Mouse (Mus musculus): Measurements from ENCODE around the gene Nadsyn1.
A peak's percentile ranks its signal among the peaks of the same experiment; 100 is the strongest.

The Nadsyn1 gene

DNA sequence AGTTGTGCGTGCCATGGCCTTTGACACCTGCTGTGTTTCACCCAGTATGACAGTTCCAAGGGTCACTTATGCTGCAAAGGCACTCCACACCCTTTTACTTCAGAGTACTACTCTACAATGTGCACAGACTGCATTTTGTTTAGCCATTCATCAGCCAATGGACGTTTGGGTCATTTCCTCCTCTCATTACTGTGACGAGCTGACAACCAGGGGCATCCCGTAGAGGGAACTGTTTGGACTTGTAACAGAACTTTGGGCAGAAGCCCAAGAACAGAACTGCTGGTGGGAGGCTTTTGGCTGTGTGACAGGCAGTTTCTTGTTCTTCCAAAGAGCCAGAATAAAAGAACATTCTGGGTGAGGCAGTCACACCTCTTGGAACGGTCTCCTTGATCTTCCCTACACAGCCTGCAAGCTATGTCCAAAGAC lies 17.4 kb downstream of the Nadsyn1 start:
- DNase-seq (ENCODE audit: low spot score in 2 of 2), result peak in 1 of 2 experiments; percentile 41

DNA sequence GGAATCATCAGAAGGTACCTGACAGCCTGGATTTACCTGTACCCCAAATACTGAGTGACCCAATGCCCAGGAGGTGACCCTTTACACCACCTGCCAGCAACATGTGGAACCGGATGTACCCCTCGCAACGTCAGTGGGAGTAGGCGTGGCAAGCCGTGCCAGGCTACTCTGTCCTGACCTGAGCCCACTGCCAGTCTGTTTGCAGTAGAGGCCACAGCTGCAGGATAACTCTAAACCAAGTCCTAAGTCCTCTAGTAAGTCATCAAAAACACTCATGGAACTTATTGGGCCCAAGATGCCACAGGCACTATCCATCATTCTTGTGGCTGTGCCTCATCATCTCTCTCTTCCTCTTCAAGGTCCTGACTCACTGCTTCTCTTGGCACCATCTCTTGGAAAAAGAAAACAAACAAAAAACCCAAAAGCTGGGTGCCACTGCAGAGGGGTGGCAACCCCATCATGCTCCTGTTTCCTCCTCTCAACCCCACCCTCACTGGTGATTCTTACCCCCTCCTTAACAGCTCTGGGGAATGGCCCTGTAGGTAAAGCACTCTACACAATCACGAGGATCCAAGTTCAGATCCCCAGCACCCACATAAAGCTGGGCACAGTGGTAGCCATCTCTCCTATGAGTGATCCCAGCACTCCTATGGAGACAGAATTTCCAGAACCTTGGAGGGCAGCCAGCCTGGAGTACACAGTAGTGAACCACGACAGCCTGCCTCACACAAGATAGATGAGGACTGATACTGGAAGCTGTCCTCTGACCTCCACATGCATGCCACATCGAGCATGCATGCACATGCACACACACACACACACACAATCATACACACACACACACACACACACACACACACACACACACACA lies 21.2 kb downstream of the Nadsyn1 start:
- DNase-seq (ENCODE audit: low spot score in 2 of 2), result no peak

DNA sequence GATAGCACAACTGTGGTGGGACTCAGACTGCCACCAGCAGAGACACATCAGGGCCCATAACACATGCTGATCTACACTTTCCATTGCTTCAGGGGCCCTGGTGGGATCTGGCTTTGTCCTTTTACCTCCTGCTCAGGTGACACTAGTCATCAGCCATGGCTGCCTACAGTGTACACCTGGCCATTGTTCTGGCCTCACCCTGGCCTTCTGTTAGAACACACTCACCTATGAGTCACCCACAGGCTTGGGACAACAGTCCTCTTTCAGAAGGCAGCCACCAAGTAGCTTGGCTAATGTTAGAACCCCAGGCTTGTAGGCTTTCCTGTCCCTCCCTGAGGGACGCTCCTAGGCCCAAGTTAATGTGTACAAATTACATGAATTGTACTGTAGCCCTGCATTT lies 21.9 kb downstream of the Nadsyn1 start:
- no peak for DNase-seq (ENCODE audit: low spot score in 2 of 2)

- no peak for DNase-seq (ENCODE audit: low spot score in 2 of 2)
Measured at GRCm38 (mm10) chr7:143798783-143799182, 23.9 kb downstream of the Nadsyn1 start.

- DNase-seq (ENCODE audit: low spot score in 2 of 2), result no peak
Measured at GRCm38 (mm10) chr7:143793121-143793520, 29.5 kb downstream of the Nadsyn1 start.

DNA sequence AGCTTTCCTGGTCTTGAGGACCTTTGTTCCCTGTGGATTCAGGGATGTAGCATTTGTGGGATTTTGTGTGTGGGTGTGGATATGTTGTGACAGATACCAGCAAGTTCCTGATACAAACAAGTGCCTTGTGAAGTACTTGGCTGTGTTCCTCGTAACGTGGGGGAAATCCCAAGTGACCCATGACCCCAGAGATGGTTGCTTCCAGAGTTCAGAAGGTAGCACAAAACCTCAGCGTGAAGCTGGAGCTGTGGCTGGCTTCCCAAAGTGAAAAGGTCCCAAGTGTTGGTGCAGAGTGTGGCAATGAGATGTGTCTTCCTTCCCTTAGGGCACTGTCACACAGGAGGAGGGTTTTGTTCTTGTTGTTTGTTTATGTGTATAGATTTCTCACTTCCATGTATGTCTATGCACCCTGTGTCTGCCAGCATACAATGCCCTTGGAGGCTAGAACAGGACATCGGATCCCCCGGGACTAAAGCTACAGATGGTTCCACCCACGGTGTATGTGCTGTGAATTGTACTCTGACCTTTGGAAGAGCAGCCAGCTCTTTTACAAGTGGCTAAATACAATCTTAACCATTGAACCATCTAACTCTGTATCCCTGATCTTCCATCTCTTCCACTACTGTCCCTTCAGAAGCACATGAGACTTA lies 30.2 kb downstream of the Nadsyn1 start:
- DNase-seq (ENCODE audit: low spot score in 2 of 2), result no peak

GRCm38 (mm10) chr7:143783996-143784829 lies 38.4 kb downstream of the Nadsyn1 start, which contains the start of gene Mrgpre:
Mrgpre (minus strand) TSS chr7:143784500.
- DNase-seq (ENCODE audit: low spot score in 2 of 2), result peak; percentile 65 to 80

DNA sequence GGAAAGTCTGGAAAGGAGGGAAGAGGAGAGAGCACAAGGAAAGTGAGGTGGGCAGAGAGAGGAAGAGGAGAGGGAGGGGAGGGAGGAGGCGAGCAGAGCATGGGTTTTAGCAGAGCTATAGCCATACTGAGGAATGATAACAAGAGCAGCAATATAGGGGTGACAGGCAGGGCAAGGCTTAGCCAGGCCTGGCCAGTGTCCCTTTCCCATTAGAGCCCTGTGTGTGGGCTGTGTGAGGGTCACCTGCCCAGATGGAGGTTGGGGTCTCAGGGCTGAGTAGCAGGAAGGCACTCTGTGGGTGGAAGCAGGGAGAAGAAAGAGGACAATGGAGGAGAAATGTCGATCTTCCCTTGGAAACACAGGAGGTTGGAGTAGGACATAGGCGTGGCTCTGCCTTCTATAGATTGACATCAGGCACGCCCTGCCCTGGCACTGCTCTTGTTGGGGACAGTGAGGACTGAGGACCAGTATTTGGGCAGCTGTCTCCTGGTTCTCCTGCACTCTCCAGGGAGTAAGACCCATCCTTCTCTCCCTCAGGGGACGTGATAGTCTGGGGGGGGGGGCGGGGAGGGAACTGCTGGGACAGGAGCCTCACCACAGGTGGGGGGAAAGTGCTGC lies 39.2 kb downstream of the Nadsyn1 start:
- DNase-seq (ENCODE audit: low spot score in 2 of 2), result no peak

- no peak for DNase-seq (ENCODE audit: low spot score in 2 of 2)
Measured at GRCm38 (mm10) chr7:143777375-143777774, 45.3 kb downstream of the Nadsyn1 start.

DNA sequence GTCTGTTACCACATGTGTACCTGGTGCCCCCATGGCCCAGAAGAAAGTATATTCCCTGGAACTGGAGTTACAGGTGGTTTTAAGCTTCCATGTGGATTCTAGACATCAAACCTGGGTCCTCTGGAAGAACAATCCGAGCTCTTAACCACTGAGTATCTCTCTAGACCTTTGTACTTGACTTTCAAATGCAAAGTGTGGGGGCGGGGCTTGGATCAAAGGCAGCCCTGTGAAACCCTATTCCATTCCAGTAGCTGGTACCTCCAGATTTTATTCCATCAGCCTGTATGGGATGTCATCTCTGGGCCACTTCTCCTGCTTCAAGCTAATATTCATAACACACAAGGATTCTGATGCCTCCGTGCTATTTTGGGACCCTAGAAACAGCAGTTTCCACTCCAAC lies 46.5 kb downstream of the Nadsyn1 start:
- no peak for DNase-seq (ENCODE audit: low spot score in 2 of 2)

DNA sequence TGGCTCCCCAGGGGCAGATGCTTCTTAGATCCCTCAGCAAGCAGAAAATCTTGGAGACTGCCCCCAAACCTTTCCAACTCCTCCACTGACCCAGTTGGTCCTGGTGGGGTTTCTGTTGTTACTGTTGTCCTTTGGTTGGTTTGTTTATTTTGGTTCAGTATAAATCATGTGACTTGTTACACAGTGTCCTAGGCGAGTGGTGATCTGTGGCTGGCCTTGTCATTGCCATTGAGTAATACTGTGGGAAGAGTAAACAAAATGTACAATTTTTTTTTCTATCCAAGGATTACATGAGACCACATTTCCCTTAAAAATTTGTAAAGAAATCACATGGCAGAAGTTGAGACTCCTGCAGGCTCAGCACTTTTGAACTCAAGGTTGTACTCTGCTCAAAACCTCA lies 53.2 kb downstream of the Nadsyn1 start:
- no peak for DNase-seq (ENCODE audit: low spot score in 2 of 2)

GRCm38 (mm10) chr7:143768267-143768666 lies 54.4 kb downstream of the Nadsyn1 start:
- DNase-seq (ENCODE audit: low spot score in 2 of 2), result no peak

GRCm38 (mm10) chr7:143766893-143767292 lies 55.8 kb downstream of the Nadsyn1 start, which contains the start of gene Mrgprg:
Mrgprg (minus strand) TSS chr7:143766993.
- DNase-seq (ENCODE audit: low spot score in 2 of 2), result no peak

DNA sequence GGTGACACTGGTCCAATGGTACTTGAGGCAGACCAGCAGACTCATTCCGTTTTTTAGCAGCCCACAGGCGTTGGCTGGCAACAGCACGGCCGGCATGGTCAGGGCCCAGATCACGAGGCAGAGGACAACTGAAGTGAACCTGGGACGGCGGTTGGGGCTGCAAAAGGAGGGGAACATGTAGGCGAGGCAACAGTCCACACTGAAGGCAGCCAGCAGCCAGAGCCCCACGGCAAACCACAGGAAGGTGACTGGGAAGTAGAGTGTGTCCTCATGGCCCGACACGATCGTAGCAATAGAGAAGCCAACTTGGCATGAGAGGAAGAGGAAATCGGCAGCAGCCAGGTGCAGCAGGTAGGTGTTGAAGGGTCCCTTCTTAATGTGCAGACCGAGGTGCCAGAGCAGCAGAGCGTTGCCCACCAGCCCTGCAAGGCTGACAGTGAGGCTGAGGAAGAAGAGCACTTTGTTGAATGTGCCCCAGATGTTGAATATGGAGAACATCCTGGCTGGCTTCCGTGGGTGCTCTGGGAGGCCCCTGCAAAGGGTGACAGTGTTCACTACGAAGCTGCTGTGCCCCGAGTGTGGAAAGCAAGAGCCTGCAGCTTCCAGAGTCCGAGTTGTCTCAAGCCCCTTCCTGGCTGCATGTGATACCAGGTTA lies 57.6 kb downstream of the Nadsyn1 start:
- no peak for DNase-seq (ENCODE audit: low spot score in 2 of 2)

- no peak for DNase-seq (ENCODE audit: low spot score in 2 of 2)
Measured at GRCm38 (mm10) chr7:143763794-143764193, 58.9 kb downstream of the Nadsyn1 start.

DNA sequence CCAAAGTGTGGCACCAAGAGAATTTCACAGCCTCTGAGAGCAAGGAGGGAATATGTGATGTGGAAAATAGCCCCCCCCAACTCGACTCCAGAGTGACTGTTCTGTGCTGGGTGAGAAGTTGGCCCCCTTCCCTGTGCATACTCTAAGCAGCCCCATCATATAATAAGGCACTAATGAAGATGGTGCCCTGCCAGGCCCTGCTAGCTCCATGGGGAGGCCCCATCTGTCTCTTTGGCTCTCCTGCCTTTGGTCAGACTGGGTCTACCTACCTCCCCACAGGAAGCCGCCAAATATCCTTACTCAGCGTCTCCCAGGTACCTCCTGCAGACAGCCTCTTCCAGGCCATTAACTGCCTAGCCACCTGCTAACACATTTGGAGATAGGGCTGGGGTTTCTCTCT lies 63.7 kb downstream of the Nadsyn1 start:
- DNase-seq (ENCODE audit: low spot score in 2 of 2), result no peak

DNA sequence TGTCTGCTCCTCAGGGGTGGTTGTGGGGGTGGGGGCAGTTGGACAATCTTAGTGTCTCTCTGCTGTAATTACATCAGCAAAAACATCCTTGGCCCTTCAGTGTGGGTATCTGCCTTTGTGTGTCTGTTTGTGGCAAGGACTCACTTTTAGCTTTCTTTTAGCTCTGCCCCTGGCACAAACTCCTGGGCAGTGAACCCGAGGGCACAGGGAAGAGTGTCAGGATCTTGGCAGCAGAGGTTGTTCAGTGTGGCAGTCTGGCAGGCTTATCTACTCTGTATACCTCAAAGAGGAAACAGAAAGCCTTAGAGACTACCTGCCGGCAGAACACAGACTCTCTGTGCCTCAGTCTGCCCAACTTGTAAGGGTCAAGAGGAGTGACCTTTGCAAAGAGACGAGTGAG lies 65.0 kb downstream of the Nadsyn1 start:
- no peak for DNase-seq (ENCODE audit: low spot score in 2 of 2)

DNA sequence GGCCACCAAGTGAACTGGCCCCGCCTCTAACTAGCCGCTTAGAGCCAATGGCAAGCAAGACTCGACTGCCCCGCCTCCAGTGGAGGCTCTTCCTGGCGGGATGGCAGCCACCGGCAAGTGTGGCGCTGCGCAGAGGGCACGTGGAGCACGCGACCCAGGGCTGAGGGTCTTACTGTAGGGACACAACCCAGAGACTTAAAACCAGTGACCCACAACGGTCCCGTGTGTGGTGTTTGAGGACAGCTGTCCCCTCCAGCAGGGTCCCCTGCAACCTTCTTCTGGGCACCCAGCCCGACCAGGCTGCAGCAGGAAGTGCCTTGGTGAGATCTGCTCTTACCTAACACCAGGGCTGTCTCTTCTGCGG lies 65.6 kb downstream of the Nadsyn1 start:
- peak; percentile 28 to 64 for DNase-seq (ENCODE audit: low spot score in 2 of 2)

GRCm38 (mm10) chr7:143756125-143757026 lies 66.3 kb downstream of the Nadsyn1 start, which contains the start of gene Osbpl5:
Osbpl5 (minus strand) TSS chr7:143756985.
- no peak for DNase-seq (ENCODE audit: low spot score in 2 of 2)
